Mouse (Mus musculus) adrenal gland, adult 2 months (tissue): ENCODE data around the gene Cdhr5. TPM values are rescaled to one million over a fixed set of nuclear protein-coding genes. Genes with fewer than 3 reads are reported as not detected.

Source experiments
- DNase-seq: peaks from one replicate; pipeline ENCODE4 v3.0.0; 2021
- microRNA-seq, 2 experiments: library from miRNA; unstranded; fragments of <30 nt; microRNA quantifications; one replicate each; pipeline ENCODE4 v1.2.0; 2021
- polyA plus RNA-seq: library from polyadenylated mRNA; depleted of rRNA; stranded (reverse); fragments of >200 nt; gene quantifications from 2 replicates; pipeline ENCODE4 v1.2.3, GENCODE M21; 2012; rRNA removed
- total RNA-seq, 2 experiments: library from RNA; stranded (reverse); gene quantifications; 2 replicates each; pipeline ENCODE4 v1.2.3; 2021

The Cdhr5 gene
- total and polyA plus RNA-seq, 3 experiments: 1.9 to 18.5 (median 17.1) TPM

- DNase-seq: no peak
These were observed 53.8 kb downstream of the Cdhr5 start for GRCm38 (mm10) chr7:141222696-141223215.

- DNase-seq: no peak
These were observed 54.5 kb downstream of the Cdhr5 start for GRCm38 (mm10) chr7:141222126-141222467.

GRCm38 (mm10) chr7:141221249-141222125 is 55.1 kb downstream of the Cdhr5 start:
- peak; percentile 98 for DNase-seq

GRCm38 (mm10) chr7:141220377-141220776 is 56.2 kb downstream of the Cdhr5 start:
- DNase-seq: no peak

- no peak for DNase-seq
These were observed 57.0 kb downstream of the Cdhr5 start for GRCm38 (mm10) chr7:141219558-141220099.

Small RNA genes lying within 50 kb of the gene (microRNA-seq; reads per million reads assigned to microRNA genes)
- gene Mir210: 210 to 212 reads per million in 2 experiments

Other genes with a start within 250 kb of the Cdhr5 start
- gene Gm17387, start 247.7 kb downstream of the Cdhr5 start, total RNA-seq: not detected
- not detected in 2 replicates for gene Gm17387, start 247.7 kb downstream of the Cdhr5 start, polyA plus RNA-seq
- 1 to 10 TPM; 1.4 to 3.0 TPM for gene B4galnt4, start 215.7 kb downstream of the Cdhr5 start, total RNA-seq
- 1.7 and 5.1 TPM in 2 replicates for gene B4galnt4, start 215.7 kb downstream of the Cdhr5 start, polyA plus RNA-seq
- gene Pkp3, start 198.6 kb downstream of the Cdhr5 start, total RNA-seq: 1 to 10 TPM in 1 of 2 experiments, under 1 TPM in 1; 0.89 to 1.5 TPM
- 0.68 and 1.4 TPM in 2 replicates for gene Pkp3, start 198.6 kb downstream of the Cdhr5 start, polyA plus RNA-seq
- gene Sigirr, start 176.2 kb downstream of the Cdhr5 start, total RNA-seq: 1 to 10 TPM; 2.8 to 5.3 TPM
- 6.7 and 8.7 TPM in 2 replicates for gene Sigirr, start 176.2 kb downstream of the Cdhr5 start, polyA plus RNA-seq
- under 1 TPM in 1 of 2 experiments, not detected in 1; 0.17 TPM for gene Ano9, start 159.0 kb downstream of the Cdhr5 start, total RNA-seq
- 0.17 and 0.25 TPM in 2 replicates for gene Ano9, start 159.0 kb downstream of the Cdhr5 start, polyA plus RNA-seq
- 10 to 100 TPM; 27.7 to 37.9 TPM for gene Ptdss2, start 154.4 kb downstream of the Cdhr5 start, total RNA-seq
- gene Ptdss2, start 154.4 kb downstream of the Cdhr5 start, polyA plus RNA-seq: 38.2 and 41.7 TPM in 2 replicates
- gene Rnh1, start 103.9 kb downstream of the Cdhr5 start, total RNA-seq: 100 to 1,000 TPM; 301 to 302 TPM
- 214 and 394 TPM in 2 replicates for gene Rnh1, start 103.9 kb downstream of the Cdhr5 start, polyA plus RNA-seq
- 10 to 100 TPM; 65.5 to 99.1 TPM for gene Hras, start 82.8 kb downstream of the Cdhr5 start, total RNA-seq
- 41.8 and 47.1 TPM in 2 replicates for gene Hras, start 82.8 kb downstream of the Cdhr5 start, polyA plus RNA-seq
- 1 to 10 TPM; 6.3 to 8.0 TPM for gene Lrrc56, start 82.6 kb downstream of the Cdhr5 start, total RNA-seq
- gene Lrrc56, start 82.6 kb downstream of the Cdhr5 start, polyA plus RNA-seq: 8.0 and 8.7 TPM in 2 replicates
- under 1 TPM; 0.17 TPM for gene Lmntd2, start 62.7 kb downstream of the Cdhr5 start, total RNA-seq
- gene Lmntd2, start 62.7 kb downstream of the Cdhr5 start, polyA plus RNA-seq: 0.81 and 1.2 TPM in 2 replicates
- gene Rassf7, start 60.9 kb downstream of the Cdhr5 start, total RNA-seq: 1 to 10 TPM; 2.0 to 6.0 TPM
- 14.1 and 18.1 TPM in 2 replicates for gene Rassf7, start 60.9 kb downstream of the Cdhr5 start, polyA plus RNA-seq
- gene Phrf1, start 48.0 kb downstream of the Cdhr5 start, total RNA-seq: 10 to 100 TPM; 61.0 to 64.5 TPM
- gene Phrf1, start 48.0 kb downstream of the Cdhr5 start, polyA plus RNA-seq: 23.5 and 33.7 TPM in 2 replicates
- 10 to 100 TPM in 1 of 2 experiments, 1 to 10 TPM in 1; 7.4 to 12.2 TPM for gene Irf7, start 10.3 kb downstream of the Cdhr5 start, total RNA-seq
- gene Irf7, start 10.3 kb downstream of the Cdhr5 start, polyA plus RNA-seq: 155 and 171 TPM in 2 replicates
- not detected for gene Sct, start 2.3 kb upstream of the Cdhr5 start, total RNA-seq
- 0.93 and 1.2 TPM in 2 replicates for gene Sct, start 2.3 kb upstream of the Cdhr5 start, polyA plus RNA-seq
- under 1 TPM in 1 of 2 experiments, not detected in 1; 0.31 TPM for gene Drd4, start 15.2 kb upstream of the Cdhr5 start, total RNA-seq
- 0.62 and 12.1 TPM in 2 replicates for gene Drd4, start 15.2 kb upstream of the Cdhr5 start, polyA plus RNA-seq
- gene Deaf1, start 50.9 kb upstream of the Cdhr5 start, total RNA-seq: 10 to 100 TPM; 27.8 to 30.5 TPM
- 18.7 and 34.4 TPM in 2 replicates for gene Deaf1, start 50.9 kb upstream of the Cdhr5 start, polyA plus RNA-seq
- gene Tmem80, start 51.0 kb upstream of the Cdhr5 start, total RNA-seq: 10 to 100 TPM; 26.9 to 34.8 TPM
- 32.7 and 33.5 TPM in 2 replicates for gene Tmem80, start 51.0 kb upstream of the Cdhr5 start, polyA plus RNA-seq
- 1 to 10 TPM; 2.7 to 3.0 TPM for gene Eps8l2, start 62.1 kb upstream of the Cdhr5 start, total RNA-seq
- gene Eps8l2, start 62.1 kb upstream of the Cdhr5 start, polyA plus RNA-seq: 2.6 and 3.8 TPM in 2 replicates
- gene Taldo1, start 115.4 kb upstream of the Cdhr5 start, total RNA-seq: 100 to 1,000 TPM; 640 to 700 TPM
- 260 and 309 TPM in 2 replicates for gene Taldo1, start 115.4 kb upstream of the Cdhr5 start, polyA plus RNA-seq
- gene Gatd1, start 137.3 kb upstream of the Cdhr5 start, total RNA-seq: 10 to 100 TPM; 29.7 to 41.1 TPM
- 49.5 and 58.2 TPM in 2 replicates for gene Gatd1, start 137.3 kb upstream of the Cdhr5 start, polyA plus RNA-seq
- gene Cend1, start 152.7 kb upstream of the Cdhr5 start, total RNA-seq: 1 to 10 TPM; 1.6 to 2.8 TPM
- gene Cend1, start 152.7 kb upstream of the Cdhr5 start, polyA plus RNA-seq: 1.00 and 1.2 TPM in 2 replicates
- 100 to 1,000 TPM; 125 to 172 TPM for gene Slc25a22, start 161.1 kb upstream of the Cdhr5 start, total RNA-seq
- 234 and 236 TPM in 2 replicates for gene Slc25a22, start 161.1 kb upstream of the Cdhr5 start, polyA plus RNA-seq
- 1 to 10 TPM; 1.4 to 1.5 TPM for gene Pidd1, start 167.2 kb upstream of the Cdhr5 start, total RNA-seq
- gene Pidd1, start 167.2 kb upstream of the Cdhr5 start, polyA plus RNA-seq: 9.2 and 11.2 TPM in 2 replicates
- gene Rplp2, start 170.6 kb upstream of the Cdhr5 start, total RNA-seq: 1,000 to 10,000 TPM in 1 of 2 experiments, 100 to 1,000 TPM in 1; 577 to 1,228 TPM
- gene Rplp2, start 170.6 kb upstream of the Cdhr5 start, polyA plus RNA-seq: 207 and 254 TPM in 2 replicates
- 1,000 to 10,000 TPM in 1 of 2 experiments, 100 to 1,000 TPM in 1; 905 to 1,265 TPM for gene Pnpla2, start 178.4 kb upstream of the Cdhr5 start, total RNA-seq
- 1,146 and 1,725 TPM in 2 replicates for gene Pnpla2, start 178.4 kb upstream of the Cdhr5 start, polyA plus RNA-seq
- gene Cracr2b, start 184.3 kb upstream of the Cdhr5 start, total RNA-seq: 10 to 100 TPM; 10.3 to 12.4 TPM
- 42.0 and 54.5 TPM in 2 replicates for gene Cracr2b, start 184.3 kb upstream of the Cdhr5 start, polyA plus RNA-seq
- 100 to 1,000 TPM; 325 to 452 TPM for gene Cd151, start 190.6 kb upstream of the Cdhr5 start, total RNA-seq
- 899 and 918 TPM in 2 replicates for gene Cd151, start 190.6 kb upstream of the Cdhr5 start, polyA plus RNA-seq
- gene Polr2l, start 198.3 kb upstream of the Cdhr5 start, total RNA-seq: 100 to 1,000 TPM in 1 of 2 experiments, 10 to 100 TPM in 1; 84.4 to 140 TPM
- 68.5 and 71.0 TPM in 2 replicates for gene Polr2l, start 198.3 kb upstream of the Cdhr5 start, polyA plus RNA-seq
- gene Tspan4, start 198.5 kb upstream of the Cdhr5 start, total RNA-seq: 100 to 1,000 TPM in 1 of 2 experiments, 10 to 100 TPM in 1; 47.8 to 125 TPM
- 227 and 256 TPM in 2 replicates for gene Tspan4, start 198.5 kb upstream of the Cdhr5 start, polyA plus RNA-seq